Mouse (Mus musculus) lung, postnatal 0 days (tissue): Measurements from ENCODE around the gene Dcaf6.

Source experiments
- CTCF ChIP-seq: IDR thresholded peaks from 2 replicates; pipeline ENCODE4 v1.5.1; 2016; ENCODE audit warnings: antibody characterized with exemption, mild to moderate bottlenecking
- EP300 ChIP-seq: IDR thresholded peaks from 2 replicates; pipeline ENCODE4 v1.6.1; 2016; ENCODE audit warnings: antibody characterized with exemption, mild to moderate bottlenecking, control low read depth

DNA sequence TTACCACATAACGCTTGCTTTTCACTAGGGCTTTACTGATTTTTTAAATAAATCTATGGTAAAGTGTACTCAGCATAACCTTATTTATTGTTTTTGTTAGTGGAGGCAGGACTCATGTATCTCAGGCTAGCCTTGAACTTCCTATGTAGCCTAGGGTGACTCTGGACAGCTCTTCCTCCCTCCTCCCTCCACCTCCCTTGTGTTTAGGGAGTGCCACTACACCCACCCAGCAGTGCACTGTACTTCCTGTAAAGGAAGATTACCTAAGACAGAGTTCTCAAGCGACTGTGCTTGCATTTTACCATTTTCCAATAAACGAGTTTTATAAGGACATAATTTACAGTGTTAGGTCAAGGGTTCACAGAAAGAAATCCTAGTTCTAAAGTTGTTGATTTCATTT is 127.5 kb downstream of the Dcaf6 start:
- TF ChIP-seq EP300 (no peak), CTCF (no peak)
